Mouse (Mus musculus): ENCODE data around the gene Cdk12. TPM values are rescaled to one million over a fixed set of nuclear protein-coding genes. Genes with fewer than 3 reads are reported as not detected.
"Not testable (repeated sequence)": the region's sequence is repeated elsewhere in the genome, so short reads cannot be mapped to it uniquely, and the experiment has no call there.

Cdk12 gene
- 1.6 and 1.8 TPM in 2 replicates for polyA plus RNA-seq (2012)

DNA sequence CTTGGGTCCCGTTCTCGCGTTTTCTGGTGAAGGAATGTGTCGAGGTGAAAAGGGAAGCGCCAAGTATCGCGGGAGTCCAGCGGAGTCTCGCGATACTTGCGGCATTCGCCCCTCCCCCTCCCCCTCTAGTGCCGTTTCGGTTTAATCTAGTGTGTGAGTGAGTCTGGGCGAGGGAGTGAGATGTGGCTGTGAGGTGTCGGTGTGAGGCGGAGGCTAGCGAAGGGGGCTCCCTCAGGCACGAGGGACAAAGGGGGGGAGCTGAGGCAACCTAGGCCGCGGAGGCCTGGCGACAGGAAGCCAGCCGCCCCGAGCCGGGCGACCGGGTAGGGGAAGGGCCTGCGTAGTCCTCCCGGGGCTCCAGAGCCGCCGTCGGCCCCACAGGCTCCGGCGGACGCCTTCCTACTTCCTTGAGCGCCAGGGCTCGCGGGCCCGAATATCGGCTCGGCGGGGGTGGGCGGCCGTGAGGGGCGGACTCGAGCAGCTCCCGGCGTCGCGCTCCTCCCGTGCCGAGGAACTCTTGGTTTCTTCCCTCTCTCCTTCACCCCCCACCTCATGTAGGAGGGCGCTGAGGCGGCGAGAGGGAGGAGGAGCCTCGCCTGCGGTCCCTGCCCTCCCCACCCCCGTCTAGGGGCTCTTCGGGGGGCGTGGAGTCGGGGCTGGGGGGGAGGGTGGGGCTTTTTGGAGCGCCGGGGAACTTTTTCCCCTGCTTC lies at the start of gene Cdk12:
Cdk12 (plus strand) TSS at position 419 of the 710 bp plus-strand sequence.
- no peaks in the 10 kb centered on the region for H3K9me3 ChIP-seq (ENCODE audit: control insufficient read depth, low read length)
- H3K27me3 ChIP-seq (ENCODE audit: control insufficient read depth), result no peaks in the 10 kb centered on the region; the same call in 1 of the 2 replicates
- TF ChIP-seq GATA1 (IDR thresholded peaks at IDR 0.05; ENCODE audit: low read length) (no peak), TAL1 (IDR thresholded peaks at IDR 0.05; ENCODE audit: low read length) (no peak)
- peaks cover 29% of the 10 kb centered on the region for H3K4me1 ChIP-seq (ENCODE audit: control insufficient read depth)
- H3K36me3 ChIP-seq (ENCODE audit: control insufficient read depth), result peaks cover 19% of the 10 kb centered on the region
- H3K4me3 ChIP-seq (replicated peaks), result peak within 1 kb of the TSS; percentile 81

- TF ChIP-seq GATA1 (IDR thresholded peaks at IDR 0.05; ENCODE audit: low read length) (no peak), TAL1 (IDR thresholded peaks at IDR 0.05; ENCODE audit: low read length) (no peak)
- H3K36me3 ChIP-seq (ENCODE audit: control insufficient read depth), result peaks cover 62% of the 10 kb centered on the region
- H3K9me3 ChIP-seq (ENCODE audit: control insufficient read depth, low read length), result no peaks in the 10 kb centered on the region
- peaks cover 6% of the 10 kb centered on the region for H3K4me1 ChIP-seq (ENCODE audit: control insufficient read depth)
- no peaks in the 10 kb centered on the region for H3K27me3 ChIP-seq (ENCODE audit: control insufficient read depth)
- no peak overlapping the region for H3K4me3 ChIP-seq (replicated peaks)
Measured at GRCm38 (mm10) chr11:98155094-98155493, 47.8 kb upstream of the Cdk12 start.

GRCm38 (mm10) chr11:98168400-98168799 lies 34.5 kb upstream of the Cdk12 start:
- Histone ChIP-seq H3K9me3 (ENCODE audit: control insufficient read depth, low read length) (no peaks in the 10 kb centered on the region), H3K27me3 (ENCODE audit: control insufficient read depth) (no peaks in the 10 kb centered on the region), H3K36me3 (ENCODE audit: control insufficient read depth) (peaks cover 94% of the 10 kb centered on the region), H3K4me1 (ENCODE audit: control insufficient read depth) (no peaks in the 10 kb centered on the region), H3K4me3 (replicated peaks) (no peak overlapping the region)
- TF ChIP-seq TAL1 (IDR thresholded peaks at IDR 0.05; ENCODE audit: low read length), result no peak

GRCm38 (mm10) chr11:98182149-98182548 lies 20.7 kb upstream of the Cdk12 start:
- Histone ChIP-seq H3K4me1 (ENCODE audit: control insufficient read depth) (peaks cover 13% of the 10 kb centered on the region), H3K36me3 (ENCODE audit: control insufficient read depth) (peaks cover 90% of the 10 kb centered on the region)
- H3K4me3 ChIP-seq (replicated peaks); H3K9me3 ChIP-seq (ENCODE audit: control insufficient read depth, low read length); H3K27me3 ChIP-seq (ENCODE audit: control insufficient read depth): not testable (repeated sequence)

GRCm38 (mm10) chr11:98187640-98188395 lies 15.0 kb upstream of the Cdk12 start:
- H3K27me3 ChIP-seq (ENCODE audit: control insufficient read depth), result no peaks in the 10 kb centered on the region
- peaks cover 3% of the 10 kb centered on the region for H3K9me3 ChIP-seq (ENCODE audit: control insufficient read depth, low read length)
- H3K4me3 ChIP-seq (replicated peaks), result no peak overlapping the region
- H3K4me1 ChIP-seq (ENCODE audit: control insufficient read depth), result peaks cover 23% of the 10 kb centered on the region
- peaks cover 81% of the 10 kb centered on the region for H3K36me3 ChIP-seq (ENCODE audit: control insufficient read depth)
- TF ChIP-seq GATA1 (IDR thresholded peaks at IDR 0.05; ENCODE audit: low read length) (no peak), TAL1 (IDR thresholded peaks at IDR 0.05; ENCODE audit: low read length) (no peak)

DNA sequence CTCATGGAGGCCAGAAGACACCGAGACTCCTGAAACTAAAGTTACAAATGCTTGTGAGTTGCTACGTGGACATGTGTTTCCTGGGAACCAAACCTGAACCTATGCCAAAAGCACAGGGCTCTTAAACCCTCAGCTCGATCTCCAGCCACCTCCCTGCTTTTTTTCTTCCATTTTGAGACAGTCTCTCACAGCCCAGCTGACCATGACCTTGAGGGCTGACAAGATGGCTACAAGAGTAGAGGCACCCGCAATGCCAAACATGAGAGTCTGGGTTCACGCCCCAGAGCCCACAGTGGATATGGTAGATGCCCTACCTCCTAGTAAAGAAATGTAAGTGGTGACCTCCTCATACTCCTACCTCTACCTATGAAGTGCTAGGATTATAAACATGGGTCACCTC lies 12.0 kb upstream of the Cdk12 start:
- H3K36me3 ChIP-seq (ENCODE audit: control insufficient read depth), result peaks cover 53% of the 10 kb centered on the region
- TF ChIP-seq GATA1 (IDR thresholded peaks at IDR 0.05; ENCODE audit: low read length), result no peak
- no peak for TF ChIP-seq TAL1 (IDR thresholded peaks at IDR 0.05; ENCODE audit: low read length)
- H3K4me1 ChIP-seq (ENCODE audit: control insufficient read depth), result peaks cover 30% of the 10 kb centered on the region
- H3K27me3 ChIP-seq (ENCODE audit: control insufficient read depth), result no peaks in the 10 kb centered on the region
- H3K4me3 ChIP-seq (replicated peaks), result no peak overlapping the region
- H3K9me3 ChIP-seq (ENCODE audit: control insufficient read depth, low read length), result no peaks in the 10 kb centered on the region

- H3K4me1 ChIP-seq (ENCODE audit: control insufficient read depth), result peaks cover 28% of the 10 kb centered on the region
- no peaks in the 10 kb centered on the region; the same call in 1 of the 2 replicates for H3K27me3 ChIP-seq (ENCODE audit: control insufficient read depth)
- H3K4me3 ChIP-seq (replicated peaks), result peak within 1 kb of the TSS; percentile 68
- TF ChIP-seq GATA1 (IDR thresholded peaks at IDR 0.05; ENCODE audit: low read length), result no peak
- no peak for TF ChIP-seq TAL1 (IDR thresholded peaks at IDR 0.05; ENCODE audit: low read length)
- H3K9me3 ChIP-seq (ENCODE audit: control insufficient read depth, low read length), result no peaks in the 10 kb centered on the region
- H3K36me3 ChIP-seq (ENCODE audit: control insufficient read depth), result peaks cover 32% of the 10 kb centered on the region
Measured at GRCm38 (mm10) chr11:98192901-98193805, 9.7 kb upstream of the Cdk12 start, which contains the start of gene Med1. Gene Med1 (minus strand): TSS chr11:98193293.

DNA sequence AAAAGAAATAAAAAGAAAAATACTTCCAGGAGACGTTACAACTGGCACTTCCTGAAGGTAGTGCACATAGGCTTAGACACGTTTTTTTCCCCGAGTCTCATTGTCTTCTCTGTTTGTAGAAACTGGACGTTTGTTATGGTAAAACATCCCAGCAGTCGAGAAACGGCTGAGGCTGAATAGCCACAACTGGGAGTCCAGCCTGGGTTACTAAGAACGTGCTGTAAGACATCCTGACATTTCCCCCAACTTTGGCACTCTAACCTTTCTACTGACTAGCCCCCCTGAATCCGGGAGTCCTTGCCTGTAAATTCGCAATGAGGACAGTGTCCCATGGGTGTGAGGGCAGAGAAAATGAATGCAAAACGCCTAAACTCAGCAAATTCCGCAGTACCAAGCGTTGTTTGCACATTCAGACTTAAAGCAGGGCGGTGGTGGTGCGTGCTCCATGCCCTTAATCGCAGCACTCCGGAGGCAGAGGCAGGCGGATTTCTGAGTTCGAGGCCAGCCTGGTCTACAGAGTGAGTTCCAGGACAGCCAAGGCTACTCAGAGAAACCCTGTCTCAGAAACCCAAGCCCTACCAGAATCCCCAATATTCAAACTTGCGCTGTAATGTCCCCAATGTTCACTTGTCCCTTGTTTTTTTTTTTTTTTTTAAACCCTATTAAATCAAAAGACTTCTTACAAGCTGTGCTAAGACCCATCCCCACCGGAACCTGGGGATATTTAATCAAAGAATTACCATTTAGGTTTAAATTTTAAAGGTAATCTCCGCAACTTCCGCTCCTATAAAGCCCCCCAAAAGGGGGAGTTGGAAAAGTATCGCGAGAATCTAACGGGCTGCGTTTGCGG lies 843 bp upstream of the Cdk12 start:
- peak overlapping the region; percentile 81 for H3K4me3 ChIP-seq (replicated peaks)
- H3K36me3 ChIP-seq (ENCODE audit: control insufficient read depth), result peaks cover 11% of the 10 kb centered on the region
- H3K27me3 ChIP-seq (ENCODE audit: control insufficient read depth), result no peaks in the 10 kb centered on the region; the same call in 1 of the 2 replicates
- no peaks in the 10 kb centered on the region for H3K9me3 ChIP-seq (ENCODE audit: control insufficient read depth, low read length)
- peaks cover 25% of the 10 kb centered on the region for H3K4me1 ChIP-seq (ENCODE audit: control insufficient read depth)
- TF ChIP-seq GATA1 (IDR thresholded peaks at IDR 0.05; ENCODE audit: low read length), result no peak
- TF ChIP-seq TAL1 (IDR thresholded peaks at IDR 0.05; ENCODE audit: low read length), result no peak

All from erythroblast, embryonic 14.5 days (primary cell).